Mouse (Mus musculus) A20 (cell line): ENCODE data around the gene Parvb.
A peak's percentile ranks its signal among the peaks of the same experiment; 100 is the strongest.

Experiments used
- DNase-seq: peaks from one replicate; pipeline ENCODE4 v3.0.0-alpha.2; 2011; ENCODE audit warnings: low read depth, low spot score

The Parvb gene

GRCm38 (mm10) chr15:84256864-84257263 is 25.0 kb downstream of the Parvb start:
- DNase-seq: no peak

- no peak for DNase-seq
Measured at GRCm38 (mm10) chr15:84258602-84259355, 26.9 kb downstream of the Parvb start.

GRCm38 (mm10) chr15:84260123-84260822 is 28.4 kb downstream of the Parvb start:
- peak; percentile 74 for DNase-seq

GRCm38 (mm10) chr15:84262630-84263029 is 30.8 kb downstream of the Parvb start:
- no peak for DNase-seq

GRCm38 (mm10) chr15:84263573-84263972 is 31.7 kb downstream of the Parvb start:
- DNase-seq: no peak

GRCm38 (mm10) chr15:84265141-84265540 is 33.3 kb downstream of the Parvb start:
- no peak for DNase-seq

- no peak for DNase-seq
Measured at GRCm38 (mm10) chr15:84266290-84266689, 34.4 kb downstream of the Parvb start.

GRCm38 (mm10) chr15:84267720-84268260 is 35.9 kb downstream of the Parvb start:
- no peak for DNase-seq

- DNase-seq: no peak
Measured at GRCm38 (mm10) chr15:84269107-84269633, 37.3 kb downstream of the Parvb start.

- DNase-seq: no peak
Measured at GRCm38 (mm10) chr15:84270032-84270431, 38.2 kb downstream of the Parvb start.

- DNase-seq: no peak
Measured at GRCm38 (mm10) chr15:84270463-84270862, 38.6 kb downstream of the Parvb start.

GRCm38 (mm10) chr15:84276066-84276465 is 44.2 kb downstream of the Parvb start:
- DNase-seq: no peak

GRCm38 (mm10) chr15:84278091-84278490 is 46.2 kb downstream of the Parvb start:
- DNase-seq: no peak

- DNase-seq: no peak
Measured at GRCm38 (mm10) chr15:84278656-84279055, 46.8 kb downstream of the Parvb start.

GRCm38 (mm10) chr15:84280309-84280708 is 48.5 kb downstream of the Parvb start:
- peak; percentile 31 for DNase-seq

- DNase-seq: no peak
Measured at GRCm38 (mm10) chr15:84280712-84281347, 49.0 kb downstream of the Parvb start.

- DNase-seq: peak; percentile 42
Measured at GRCm38 (mm10) chr15:84282206-84283085, 50.6 kb downstream of the Parvb start.

- peak; percentile 58 for DNase-seq
Measured at GRCm38 (mm10) chr15:84284059-84284458, 52.2 kb downstream of the Parvb start.

- DNase-seq: no peak
Measured at GRCm38 (mm10) chr15:84285453-84285852, 53.6 kb downstream of the Parvb start.

GRCm38 (mm10) chr15:84288953-84289352 is 57.1 kb downstream of the Parvb start:
- peak; percentile 63 for DNase-seq

GRCm38 (mm10) chr15:84291097-84291496 is 59.3 kb downstream of the Parvb start:
- no peak for DNase-seq
